Mouse (Mus musculus) liver, embryonic 14.5 days (tissue): ENCODE data around the gene Gm20661. TPM values are rescaled to one million over a fixed set of nuclear protein-coding genes. Genes with fewer than 3 reads are reported as not detected.

Source experiments
- ATAC-seq: fragments of 200-750 bp; cut with Nextera tagmentation; 2 replicates; pipeline ENCODE4 v1.8.0; 2017; ENCODE audit warnings: moderate number of reproducible peaks, mild to moderate bottlenecking, moderate library complexity; ENCODE audit not compliant: insufficient read depth
- DNase-seq, 3 experiments: peaks; one replicate each; pipeline ENCODE4 v3.0.0-alpha.2; 2012 to 2013; ENCODE audit warnings: low read depth in 3 of 3, low spot score in 3 of 3
- H3K27ac ChIP-seq: fragments of 300-500 bp; sonication (generic); 2 replicates; pipeline ENCODE4 v1.5.1; 2014; ENCODE audit warnings: moderate library complexity, mild to moderate bottlenecking, control low read depth, inconsistent platforms
- H3K27me3 ChIP-seq: fragments of 300-500 bp; sonication (generic); 2 replicates; pipeline ENCODE4 v1.6.1; 2014; ENCODE audit warnings: mild to moderate bottlenecking, low read length, moderate library complexity; ENCODE audit not compliant: control insufficient read depth, insufficient read depth
- H3K36me3 ChIP-seq: fragments of 300-500 bp; sonication (generic); replicated peaks from 2 replicates; pipeline ENCODE4 v1.6.1; 2014; ENCODE audit warnings: low read depth; ENCODE audit not compliant: control insufficient read depth, insufficient read depth
- H3K4me1 ChIP-seq, 2 experiments: fragments of 200-500 bp in 1 of 2; fragments of 300-500 bp in 1 of 2; sonication (generic) in 1 of 2; replicated peaks; 2 replicates each; pipeline ENCODE4 v1.6.1; 2012 to 2014; ENCODE audit warnings: antibody characterized with exemption in 1 of 2, inconsistent platforms in 1 of 2, low read length in 1 of 2; ENCODE audit not compliant: control insufficient read depth in 2 of 2, insufficient read depth in 2 of 2
- H3K4me2 ChIP-seq: fragments of 300-500 bp; sonication (generic); 2 replicates; pipeline ENCODE4 v1.6.1; 2014; ENCODE audit warnings: low read depth, mild to moderate bottlenecking, control low read depth, moderate library complexity
- H3K4me3 ChIP-seq, 2 experiments: fragments of 200-500 bp in 1 of 2; fragments of 300-500 bp in 1 of 2; sonication (generic) in 1 of 2; 2 replicates each; pipeline ENCODE4 v1.5.1; 2012 to 2014; ENCODE audit warnings: low read depth in 2 of 2, low read length in 2 of 2, mild to moderate bottlenecking in 2 of 2, control low read depth in 1 of 2, inconsistent platforms in 1 of 2, moderate library complexity in 1 of 2; ENCODE audit not compliant: insufficient read depth in 1 of 2
- H3K9ac ChIP-seq: fragments of 300-500 bp; sonication (generic); replicated peaks from 2 replicates; pipeline ENCODE4 v1.6.1; 2014; ENCODE audit warnings: mild to moderate bottlenecking, control low read depth, moderate library complexity
- H3K9me3 ChIP-seq: fragments of 300-500 bp; sonication (generic); 2 replicates; pipeline ENCODE4 v1.6.1; 2016; ENCODE audit warnings: low read length, mixed read lengths; ENCODE audit not compliant: control insufficient read depth
- CTCF ChIP-seq: IDR thresholded peaks from 2 replicates; pipeline ENCODE4 v1.5.1; 2016; ENCODE audit warnings: antibody characterized with exemption, low read depth, control low read depth
- EP300 ChIP-seq: IDR thresholded peaks from 2 replicates; pipeline ENCODE4 v1.6.1; 2016; ENCODE audit warnings: antibody characterized with exemption, low read depth
- WGBS: fragments of 180-500 bp; shearing (Covaris S2); extraction: QIAGEN DNeasy Blood & Tissue Kit; methylation state at CpG from one replicate; pipeline ENCODE4 v1.1.7; 2014; ENCODE audit not compliant: insufficient replicate concordance; 5-methylcytosine and 5-hydroxymethylcytosine counted together
- polyA plus RNA-seq, 2 experiments: library from polyadenylated mRNA; depleted of rRNA in 1 of 2; stranded (reverse) in 1 of 2; unstranded in 1 of 2; fragments of >200 nt; fragmentation: Nextera tagmentation in 1 of 2; extraction: Ambion mirVana in 1 of 2; gene quantifications; 2 replicates each; pipeline versions ENCODE4 v1.2.1 to v1.2.3; 2012 to 2014

The Gm20661 gene
- polyA plus RNA-seq, 2 experiments, result 0.06 to 0.64 TPM

GRCm38 (mm10) chr9:107961351-107961762, 21.5 kb upstream of the Gm20661 start:
- Histone ChIP-seq H3K36me3 (peaks cover 46% of the 10 kb centered on the region), H3K27me3 (no peaks in the 10 kb centered on the region), H3K4me2 (no peak overlapping the region), H3K9me3 (no peaks in the 10 kb centered on the region), H3K4me3 (no peak overlapping the region), H3K9ac (no peak overlapping the region), H3K27ac (no peak overlapping the region), H3K4me1 (peaks cover 0 to 4% of the 10 kb centered on the region in 2 experiments; a peak in 1 of 4 replicates)
- DNase-seq, result no peak
- ATAC-seq, result no peak
- TF ChIP-seq EP300 (no peak), CTCF (no peak)
- 91% methylated on average over 10 of the region's 10 CpGs for WGBS

DNA sequence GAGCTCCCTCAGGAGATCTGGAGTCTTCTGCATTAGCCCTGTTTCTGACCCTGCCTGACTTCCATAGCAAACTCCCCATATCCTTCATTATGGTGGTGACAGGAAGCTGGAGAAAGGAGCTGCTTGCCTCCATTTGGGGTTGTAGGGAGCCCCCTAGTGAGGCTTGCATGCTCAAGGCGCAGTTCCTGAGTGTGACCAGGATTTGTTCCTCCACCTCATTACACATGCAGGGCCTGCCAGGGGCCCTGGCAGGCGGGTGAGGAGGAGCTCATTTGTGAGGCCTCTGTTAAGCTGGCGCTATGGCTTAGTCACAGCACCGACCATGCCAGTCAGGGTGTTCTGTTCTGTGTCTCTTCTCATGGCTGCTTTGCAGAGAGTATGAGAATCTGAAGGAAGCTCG, 21.0 kb upstream of the Gm20661 start:
- ATAC-seq (no peak), DNase-seq (no peak)
- peaks cover 46% of the 10 kb centered on the region for H3K36me3 ChIP-seq

DNA sequence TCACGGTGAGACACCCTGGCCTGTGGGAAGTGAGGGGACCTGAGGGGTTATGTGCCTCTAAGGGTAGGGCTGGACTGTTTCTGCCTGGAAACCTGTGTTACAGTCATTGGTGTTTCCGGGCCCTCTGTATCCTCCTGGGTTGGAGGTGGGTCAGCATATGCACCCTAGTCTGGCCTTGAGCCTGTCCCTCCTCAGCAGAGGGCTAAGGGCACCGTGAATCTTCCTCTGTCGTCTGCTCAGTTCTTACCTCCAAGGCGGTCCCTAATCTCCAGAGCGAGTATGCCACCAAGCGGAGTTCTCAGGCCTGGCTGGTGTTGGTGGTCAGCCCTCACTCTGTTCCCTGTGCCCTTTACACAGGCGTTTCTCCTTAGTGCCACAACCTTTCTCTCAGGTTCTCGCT, 19.9 kb upstream of the Gm20661 start:
- no peaks in the 10 kb centered on the region for H3K27me3 ChIP-seq
- no peaks in the 10 kb centered on the region for H3K9me3 ChIP-seq
- H3K9ac ChIP-seq, result no peak overlapping the region
- no peak overlapping the region for H3K27ac ChIP-seq
- WGBS, result 84% methylated on average over 9 of the region's 9 CpGs
- H3K4me2 ChIP-seq, result no peak overlapping the region
- TF ChIP-seq EP300 (no peak), CTCF (no peak)
- peaks cover 0 to 4% of the 10 kb centered on the region in 2 experiments; a peak in 2 of 4 replicates for H3K4me1 ChIP-seq
- ATAC-seq (no peak), DNase-seq (no peak)
- H3K4me3 ChIP-seq, result no peak overlapping the region
- peaks cover 37% of the 10 kb centered on the region for H3K36me3 ChIP-seq

More for the DNA sequence above, 21.0 kb upstream of the Gm20661 start:
- H3K4me1 ChIP-seq, result peaks cover 0 to 4% of the 10 kb centered on the region in 2 experiments; a peak in 2 of 4 replicates
- no peaks in the 10 kb centered on the region for H3K27me3 ChIP-seq
- H3K27ac ChIP-seq, result no peak overlapping the region
- 60% methylated on average over 5 of the region's 5 CpGs for WGBS
- no peak overlapping the region for H3K4me2 ChIP-seq
- H3K9me3 ChIP-seq, result no peaks in the 10 kb centered on the region
- TF ChIP-seq CTCF (peak; percentile 55), EP300 (no peak)
- H3K4me3 ChIP-seq, result no peak overlapping the region
- no peak overlapping the region for H3K9ac ChIP-seq

GRCm38 (mm10) chr9:107963700-107964099, 19.2 kb upstream of the Gm20661 start:
- Histone ChIP-seq H3K27ac (peak overlapping the region; percentile 21), H3K27me3 (no peaks in the 10 kb centered on the region), H3K36me3 (peaks cover 33% of the 10 kb centered on the region), H3K4me2 (no peak overlapping the region), H3K4me1 (peaks cover 0 to 4% of the 10 kb centered on the region in 2 experiments; a peak in 2 of 4 replicates), H3K9me3 (no peaks in the 10 kb centered on the region), H3K9ac (no peak overlapping the region; the same call in 1 of the 2 replicates), H3K4me3 (no peak overlapping the region)
- ATAC-seq, result peak; percentile 70
- TF ChIP-seq CTCF (peak; percentile 98), EP300 (peak; percentile 48; the same call in 1 of the 2 replicates)
- WGBS, result 12% methylated on average over 5 of the region's 5 CpGs
- DNase-seq, result peak; percentile 70 to 77 (median 71)

- TF ChIP-seq EP300 (no peak), CTCF (no peak)
- WGBS, result 84% methylated on average over 9 of the region's 9 CpGs
- ATAC-seq (no peak), DNase-seq (no peak)
- Histone ChIP-seq H3K36me3 (peaks cover 27% of the 10 kb centered on the region), H3K4me3 (no peak overlapping the region), H3K4me1 (peaks cover 0 to 4% of the 10 kb centered on the region in 2 experiments; a peak in 2 of 4 replicates), H3K9ac (no peak overlapping the region), H3K4me2 (no peak overlapping the region), H3K9me3 (no peaks in the 10 kb centered on the region), H3K27ac (no peak overlapping the region), H3K27me3 (no peaks in the 10 kb centered on the region)
These were observed 18.2 kb upstream of the Gm20661 start for GRCm38 (mm10) chr9:107964681-107965080.
